8 mouse cellular contexts compared by ENCODE assay signal in the genomic region with DNA sequence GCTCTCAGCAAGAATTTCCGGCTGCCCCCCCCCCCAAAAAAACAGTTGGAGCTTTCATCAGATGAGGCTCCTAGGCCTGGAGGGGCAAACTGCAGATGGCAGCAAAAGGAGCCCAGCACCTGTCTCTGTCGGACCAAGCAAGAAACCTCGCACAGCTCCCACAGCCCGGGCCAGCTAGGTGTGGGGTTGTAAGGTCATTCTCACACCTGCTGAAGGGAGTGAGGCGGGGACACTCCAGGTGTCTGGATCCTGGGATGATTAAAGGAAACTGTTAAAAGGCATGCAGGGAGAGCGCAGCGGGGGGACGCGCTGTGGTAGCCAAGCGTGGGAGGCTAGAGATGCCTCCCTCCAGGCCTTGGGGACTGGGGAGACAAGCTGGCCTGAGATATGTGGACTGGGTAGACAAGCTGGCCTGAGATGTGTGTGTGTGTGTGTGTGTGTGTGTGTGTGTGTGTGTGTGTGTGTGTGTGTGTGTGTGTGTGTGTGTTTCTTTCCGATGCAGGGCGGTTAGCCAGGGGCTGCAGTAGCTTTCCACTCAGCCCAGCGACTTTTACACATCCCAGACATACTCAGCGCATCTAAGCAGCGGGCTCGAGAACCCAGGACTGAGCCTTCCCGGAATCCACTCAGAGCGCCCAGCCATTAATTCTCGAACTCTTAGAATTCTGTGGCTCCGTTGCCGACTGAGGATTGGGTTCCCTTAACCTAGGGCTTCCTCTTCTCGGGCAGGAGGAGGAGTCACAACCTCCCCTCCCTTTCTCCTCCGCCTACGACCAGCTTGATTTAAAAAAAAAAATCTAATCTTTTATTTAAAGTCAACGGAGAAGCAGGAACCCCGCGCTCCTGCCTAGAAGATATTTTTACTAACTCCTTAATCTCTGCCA. TPM values are rescaled to one million over a fixed set of nuclear protein-coding genes. Genes with fewer than 3 reads are reported as not detected.
DNase-seq lines count a peak whose midpoint lies in the region; ATAC-seq and TF ChIP-seq lines count a peak whose summit lies in the region.

No protein-coding gene starts in this region.

- no peak for TF ChIP-seq CTCF in intestine, postnatal 0 days (IDR thresholded peaks at IDR 0.05; ENCODE audit: low read depth)

- no peaks in the 10 kb centered on the region for H3K36me3 ChIP-seq in intestine, postnatal 0 days (ENCODE audit: control insufficient read depth, insufficient read depth)
- H3K36me3 ChIP-seq in limb, embryonic 13.5 days = no peaks in the 10 kb centered on the region
- no peaks in the 10 kb centered on the region for H3K36me3 ChIP-seq in midbrain, embryonic 13.5 days

- no peaks in the 10 kb centered on the region for H3K4me1 ChIP-seq in intestine, postnatal 0 days (replicated peaks; ENCODE audit: control insufficient read depth, insufficient read depth, low read length)
- peaks cover 4% of the 10 kb centered on the region; the same call in 1 of the 2 replicates for H3K4me1 ChIP-seq in limb, embryonic 13.5 days
- no peaks in the 10 kb centered on the region for H3K4me1 ChIP-seq in midbrain, embryonic 13.5 days (replicated peaks)

- H3K9ac ChIP-seq in intestine, postnatal 0 days (ENCODE audit: low read depth, low read length) = 0 out of 2 replicates have a peak overlapping the region, but pooled peaks have one; percentile 26
- peak overlapping the region; percentile 45; the same call in 1 of the 2 replicates for H3K9ac ChIP-seq in limb, embryonic 13.5 days
- H3K9ac ChIP-seq in midbrain, embryonic 13.5 days (replicated peaks) = no peak overlapping the region

- peak; percentile 1 to 17 for DNase-seq in left cerebral cortex, adult 18-20 months (ENCODE audit: low spot score in 2 of 2)
- DNase-seq in left cerebral cortex, adult 11 months (ENCODE audit: low spot score) = no peak
- DNase-seq in embryo, embryonic 11.5 days (ENCODE audit: low read depth, low spot score) = peak; percentile 8
- DNase-seq in heart, adult 11 months = peak; percentile 95
- peak; percentile 31 to 32 for DNase-seq in spleen, adult 18-20 months

- H3K9me3 ChIP-seq in intestine, postnatal 0 days (ENCODE audit: control insufficient read depth) = no peaks in the 10 kb centered on the region
- no peaks in the 10 kb centered on the region for H3K9me3 ChIP-seq in limb, embryonic 13.5 days
- no peaks in the 10 kb centered on the region for H3K9me3 ChIP-seq in midbrain, embryonic 13.5 days

- peak overlapping the region; percentile 70 for H3K27ac ChIP-seq in intestine, postnatal 0 days (ENCODE audit: low read depth, low read length)
- H3K27ac ChIP-seq in limb, embryonic 13.5 days = peak overlapping the region; percentile 73; the same call in 1 of the 2 replicates
- peak overlapping the region; percentile 90; the same call in 1 of the 2 replicates for H3K27ac ChIP-seq in midbrain, embryonic 13.5 days

- ATAC-seq in intestine, postnatal 0 days = 0 out of 2 replicates have a peak, but pooled peaks have one; percentile 6
- ATAC-seq in limb, embryonic 13.5 days (ENCODE audit: low FRiP score, low read depth) = no peak
- ATAC-seq in midbrain, embryonic 13.5 days = no peak

- WGBS in intestine, postnatal 0 days = 23% methylated on average over 27 of the region's 27 CpGs
- WGBS in limb, embryonic 13.5 days = 27% methylated on average over 21 of the region's 27 CpGs
- 32% methylated on average over 25 of the region's 27 CpGs for WGBS in midbrain, embryonic 13.5 days

- peak overlapping the region; percentile 64 for H3K4me3 ChIP-seq in intestine, postnatal 0 days (ENCODE audit: low read depth, low read length)
- peak overlapping the region; percentile 64 for H3K4me3 ChIP-seq in limb, embryonic 13.5 days
- H3K4me3 ChIP-seq in midbrain, embryonic 13.5 days (replicated peaks) = peak overlapping the region; percentile 70

- no peaks in the 10 kb centered on the region for H3K27me3 ChIP-seq in intestine, postnatal 0 days (replicated peaks; ENCODE audit: control insufficient read depth, insufficient read depth, low read length)
- peaks cover 21% of the 10 kb centered on the region; the same call in 1 of the 2 replicates for H3K27me3 ChIP-seq in limb, embryonic 13.5 days
- H3K27me3 ChIP-seq in midbrain, embryonic 13.5 days = no peaks in the 10 kb centered on the region

- H3K4me2 ChIP-seq in intestine, postnatal 0 days (replicated peaks; ENCODE audit: low read depth) = peak overlapping the region; percentile 62
- H3K4me2 ChIP-seq in limb, embryonic 13.5 days (replicated peaks) = peak overlapping the region; percentile 63
- H3K4me2 ChIP-seq in midbrain, embryonic 13.5 days (replicated peaks) = peak overlapping the region; percentile 56

RNA-seq across cellular contexts. Expression of gene Rps6ka3, which starts 44.1 kb away (rescaled TPM):
- 10 to 100 TPM; 52.9 to 56.1 TPM for total RNA-seq in left cerebral cortex, adult 18-20 months (2021)
- polyA plus RNA-seq in intestine, postnatal 0 days (2015; fragmentation: Nextera tagmentation; extraction: Ambion mirVana) = 4.9 TPM in 2 replicates
- 4.6 and 4.8 TPM in 2 replicates for polyA plus RNA-seq in limb, embryonic 13.5 days (2015; fragmentation: Nextera tagmentation; extraction: Ambion mirVana)
- polyA plus RNA-seq in midbrain, embryonic 13.5 days (2015; fragmentation: Nextera tagmentation; extraction: Ambion mirVana) = 3.4 and 4.4 TPM in 2 replicates
